Mouse (Mus musculus): ENCODE results near the gene Rassf5. TPM values are rescaled to one million over a fixed set of nuclear protein-coding genes. Genes with fewer than 3 reads are reported as not detected.

Gene Rassf5
- polyA plus RNA-seq, 1 experiment = 15.7 TPM

DNA sequence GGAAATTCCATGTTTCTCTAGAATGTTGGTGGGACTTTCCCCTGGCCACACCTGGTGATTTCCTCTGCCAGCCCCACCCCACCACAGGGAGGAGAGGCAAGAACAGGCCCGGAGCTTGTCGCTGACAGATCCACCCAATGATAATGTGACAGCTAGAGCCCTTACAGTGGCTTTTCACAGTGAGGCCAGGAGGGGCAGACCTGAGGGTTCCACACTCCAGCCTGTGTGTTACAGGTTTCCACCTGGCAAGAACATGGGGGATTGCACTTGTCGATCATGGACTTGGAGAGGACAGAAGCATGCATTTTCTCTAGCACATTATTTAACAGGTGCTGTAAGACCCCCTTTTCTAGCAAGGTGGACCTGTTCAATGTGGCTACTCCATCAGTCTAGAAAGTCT is 35.2 kb upstream of the Rassf5 start:
- TF ChIP-seq CTCF (IDR thresholded peaks at IDR 0.05; ENCODE audit: borderline replicate concordance, insufficient read depth, low read length) = no peak

DNA sequence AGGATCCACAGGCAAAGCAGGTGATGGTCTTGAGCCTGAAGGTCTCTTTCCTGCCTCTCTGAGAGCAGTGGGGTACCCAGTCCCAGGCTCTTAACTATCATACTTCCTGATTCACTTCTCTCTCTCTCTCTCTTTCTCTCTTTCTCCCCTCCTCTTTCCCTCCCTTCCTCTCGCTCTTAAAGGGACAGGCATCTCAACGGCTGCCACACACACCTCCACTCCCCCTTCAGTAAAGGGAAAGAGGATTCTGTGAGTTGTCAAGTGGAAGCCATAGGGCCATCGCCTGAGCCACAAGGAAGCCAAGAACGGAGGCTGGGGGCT is 34.4 kb upstream of the Rassf5 start, which contains the start of gene Ikbke:
Gene Ikbke (minus strand): TSS at position 151 of the 321 bp plus-strand sequence.
- Histone ChIP-seq H3K4me1 (ENCODE audit: control insufficient read depth, insufficient read depth, low read length) (no peaks in the 10 kb centered on the region), H3K4me3 (ENCODE audit: insufficient read depth, low read length) (peak within 1 kb of the TSS; percentile 62), H3K27ac (ENCODE audit: insufficient read depth, low read length) (no peak within 1 kb of the TSS)
- TF ChIP-seq CTCF (IDR thresholded peaks at IDR 0.05; ENCODE audit: borderline replicate concordance, insufficient read depth, low read length) (no peak), POLR2A (IDR thresholded peaks at IDR 0.05; ENCODE audit: low read depth, low read length) (peak; percentile 58)

More for the DNA sequence above, 35.2 kb upstream of the Rassf5 start:
- Histone ChIP-seq H3K27ac (ENCODE audit: insufficient read depth, low read length) (no peak overlapping the region), H3K4me1 (ENCODE audit: control insufficient read depth, insufficient read depth, low read length) (no peaks in the 10 kb centered on the region), H3K4me3 (ENCODE audit: insufficient read depth, low read length) (no peak overlapping the region)

- TF ChIP-seq POLR2A (IDR thresholded peaks at IDR 0.05; ENCODE audit: low read depth, low read length) (no peak; the same call in 1 of the 2 replicates), CTCF (IDR thresholded peaks at IDR 0.05; ENCODE audit: borderline replicate concordance, insufficient read depth, low read length) (no peak)
- H3K4me1 ChIP-seq (ENCODE audit: control insufficient read depth, insufficient read depth, low read length) = no peaks in the 10 kb centered on the region
- H3K27ac ChIP-seq (ENCODE audit: insufficient read depth, low read length) = no peak overlapping the region
- peak overlapping the region; percentile 62 for H3K4me3 ChIP-seq (ENCODE audit: insufficient read depth, low read length)
Measured at GRCm38 (mm10) chr1:131278606-131279455, 33.8 kb upstream of the Rassf5 start.

DNA sequence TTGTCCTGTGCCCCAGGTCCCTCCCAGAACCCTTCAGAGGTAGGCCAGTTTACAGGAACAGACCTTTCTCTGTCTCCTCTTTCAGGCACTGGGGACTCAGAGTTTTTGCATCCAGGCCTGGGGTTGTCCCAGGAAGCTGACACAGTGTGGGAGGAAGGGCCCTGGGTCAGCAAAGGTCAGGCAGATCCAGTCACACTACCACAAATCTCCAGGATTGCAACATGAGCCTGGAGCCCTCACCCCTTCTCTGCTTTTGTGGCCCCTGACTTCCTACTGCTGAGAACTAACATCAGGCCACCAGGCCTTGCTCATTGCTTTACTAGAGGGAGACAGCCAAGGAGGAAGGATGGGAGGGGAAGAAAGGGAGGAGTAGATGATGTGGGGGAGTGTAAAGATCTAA is 31.8 kb upstream of the Rassf5 start:
- Histone ChIP-seq H3K27ac (ENCODE audit: insufficient read depth, low read length) (no peak overlapping the region), H3K4me3 (ENCODE audit: insufficient read depth, low read length) (no peak overlapping the region), H3K4me1 (ENCODE audit: control insufficient read depth, insufficient read depth, low read length) (no peaks in the 10 kb centered on the region)
- TF ChIP-seq POLR2A (IDR thresholded peaks at IDR 0.05; ENCODE audit: low read depth, low read length) (no peak), CTCF (IDR thresholded peaks at IDR 0.05; ENCODE audit: borderline replicate concordance, insufficient read depth, low read length) (no peak)

GRCm38 (mm10) chr1:131275577-131275976 is 30.5 kb upstream of the Rassf5 start:
- H3K4me3 ChIP-seq (ENCODE audit: insufficient read depth, low read length) = no peak overlapping the region
- no peaks in the 10 kb centered on the region for H3K4me1 ChIP-seq (ENCODE audit: control insufficient read depth, insufficient read depth, low read length)
- no peak overlapping the region for H3K27ac ChIP-seq (ENCODE audit: insufficient read depth, low read length)
- no peak for TF ChIP-seq POLR2A (IDR thresholded peaks at IDR 0.05; ENCODE audit: low read depth, low read length)
- TF ChIP-seq CTCF (IDR thresholded peaks at IDR 0.05; ENCODE audit: borderline replicate concordance, insufficient read depth, low read length) = no peak

DNA sequence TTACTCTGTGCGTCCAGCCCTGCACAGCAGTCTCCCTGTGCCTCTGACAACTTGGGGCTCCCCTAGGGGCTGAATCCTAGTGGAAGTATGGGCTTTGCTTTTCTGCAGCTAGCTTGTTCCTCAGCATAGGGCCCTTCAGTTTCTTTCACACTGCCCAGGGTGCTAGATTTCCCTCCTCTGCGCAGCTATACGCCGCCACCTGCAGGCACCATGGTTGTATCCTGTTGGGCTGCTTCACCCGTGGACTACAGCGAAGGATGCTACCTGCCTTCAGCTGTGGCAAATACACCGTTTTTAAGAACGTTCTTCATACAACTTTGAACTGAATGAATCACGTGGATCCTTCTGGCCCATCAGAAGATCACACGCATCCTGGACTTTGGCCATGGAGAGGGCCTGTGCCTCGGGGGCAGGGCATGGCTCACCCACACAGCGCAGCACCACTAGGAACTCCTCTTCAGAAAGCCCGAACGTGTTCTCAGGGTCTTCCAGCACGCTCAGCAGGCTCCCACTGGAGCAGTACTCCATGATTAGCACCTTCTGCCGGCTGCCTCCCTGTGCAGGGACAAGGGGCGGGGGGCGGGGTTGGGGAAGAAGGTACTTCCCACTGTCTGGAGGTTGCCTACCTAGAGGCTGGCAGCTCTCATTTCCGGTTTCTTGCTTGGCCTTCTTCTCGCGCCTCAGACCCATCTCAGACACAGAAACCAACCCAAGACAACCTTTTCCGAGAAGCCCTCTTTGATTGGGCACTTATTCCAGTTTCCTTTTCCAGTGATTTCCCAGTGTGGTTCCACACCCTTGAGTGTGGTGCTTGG is 29.9 kb upstream of the Rassf5 start:
- Histone ChIP-seq H3K27ac (ENCODE audit: insufficient read depth, low read length) (no peak overlapping the region), H3K4me1 (ENCODE audit: control insufficient read depth, insufficient read depth, low read length) (no peaks in the 10 kb centered on the region), H3K4me3 (ENCODE audit: insufficient read depth, low read length) (no peak overlapping the region)
- 0 out of 2 replicates have a peak, but pooled peaks have one; percentile 31 for TF ChIP-seq CTCF (IDR thresholded peaks at IDR 0.05; ENCODE audit: borderline replicate concordance, insufficient read depth, low read length)
- no peak for TF ChIP-seq POLR2A (IDR thresholded peaks at IDR 0.05; ENCODE audit: low read depth, low read length)

DNA sequence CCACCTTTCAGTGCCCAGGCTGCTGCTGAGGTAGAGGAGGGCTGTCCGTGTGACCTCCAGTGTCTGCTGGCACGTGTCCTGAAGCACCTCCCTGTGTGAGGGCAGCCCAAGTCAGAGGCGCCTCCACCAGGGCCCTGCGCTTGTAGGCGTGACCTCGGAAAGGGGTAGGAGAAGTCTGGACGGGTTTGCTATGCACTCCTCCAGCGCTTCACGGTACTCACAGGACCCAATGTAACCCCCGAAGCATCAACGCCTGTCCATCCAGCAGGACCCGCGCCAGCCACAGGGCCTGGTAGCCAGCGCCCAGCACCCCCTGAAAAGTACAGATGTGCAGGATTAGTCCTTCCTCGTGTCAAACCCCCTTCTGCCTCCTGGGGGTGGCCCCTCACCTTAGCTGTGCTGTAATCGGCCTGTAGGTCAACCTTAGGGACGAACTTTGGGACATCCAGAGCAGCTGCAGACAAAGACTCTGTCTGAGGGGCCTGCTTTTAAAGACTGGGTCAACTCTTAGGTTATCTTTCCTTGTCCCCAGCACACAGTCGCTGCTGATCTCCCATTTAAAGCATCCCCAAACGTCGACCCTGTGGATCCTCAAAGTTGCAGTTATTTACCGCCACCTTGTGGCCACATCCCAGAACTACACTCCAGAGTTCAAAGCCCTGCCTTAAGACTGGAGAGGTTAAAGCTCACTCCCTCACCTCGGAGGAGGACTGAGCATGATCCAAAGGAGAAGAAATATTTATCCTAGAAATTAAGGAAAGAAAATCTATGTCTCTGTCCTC is 24.9 kb upstream of the Rassf5 start:
- Histone ChIP-seq H3K4me1 (ENCODE audit: control insufficient read depth, insufficient read depth, low read length) (no peaks in the 10 kb centered on the region), H3K4me3 (ENCODE audit: insufficient read depth, low read length) (no peak overlapping the region), H3K27ac (ENCODE audit: insufficient read depth, low read length) (peak overlapping the region; percentile 42; the same call in 1 of the 2 replicates)
- no peak for TF ChIP-seq POLR2A (IDR thresholded peaks at IDR 0.05; ENCODE audit: low read depth, low read length)
- TF ChIP-seq CTCF (IDR thresholded peaks at IDR 0.05; ENCODE audit: borderline replicate concordance, insufficient read depth, low read length) = peak; percentile 23; the same call in 1 of the 2 replicates

GRCm38 (mm10) chr1:131268776-131269175 is 23.7 kb upstream of the Rassf5 start:
- Histone ChIP-seq H3K27ac (ENCODE audit: insufficient read depth, low read length) (no peak overlapping the region), H3K4me3 (ENCODE audit: insufficient read depth, low read length) (no peak overlapping the region), H3K4me1 (ENCODE audit: control insufficient read depth, insufficient read depth, low read length) (no peaks in the 10 kb centered on the region)
- no peak for TF ChIP-seq CTCF (IDR thresholded peaks at IDR 0.05; ENCODE audit: borderline replicate concordance, insufficient read depth, low read length)
- TF ChIP-seq POLR2A (IDR thresholded peaks at IDR 0.05; ENCODE audit: low read depth, low read length) = no peak

DNA sequence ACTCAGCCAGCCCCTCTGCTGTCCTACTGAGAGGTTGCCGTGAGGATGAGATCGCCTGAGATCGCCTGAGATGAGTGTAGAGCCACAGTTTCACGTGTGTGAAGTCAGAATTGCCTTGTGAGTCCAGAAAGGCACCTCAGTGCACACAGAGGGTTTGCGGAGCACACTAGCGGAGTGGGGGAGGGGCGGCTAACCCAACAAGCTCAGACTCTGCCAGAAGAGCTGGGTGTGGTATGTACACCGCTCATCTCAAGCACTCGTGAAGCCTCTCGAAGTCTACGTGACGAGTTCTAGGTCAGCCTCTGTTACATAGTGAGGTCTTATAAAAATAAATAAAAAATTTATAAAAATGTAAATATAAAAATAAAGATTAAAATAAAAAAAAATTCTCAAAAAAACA is 18.8 kb upstream of the Rassf5 start:
- no peak overlapping the region for H3K27ac ChIP-seq (ENCODE audit: insufficient read depth, low read length)
- TF ChIP-seq CTCF (IDR thresholded peaks at IDR 0.05; ENCODE audit: borderline replicate concordance, insufficient read depth, low read length) = no peak
- no peak for TF ChIP-seq POLR2A (IDR thresholded peaks at IDR 0.05; ENCODE audit: low read depth, low read length)
- H3K4me3 ChIP-seq (ENCODE audit: insufficient read depth, low read length) = no peak overlapping the region
- no peaks in the 10 kb centered on the region for H3K4me1 ChIP-seq (ENCODE audit: control insufficient read depth, insufficient read depth, low read length)
